Comparison of ENCODE assay signal across 8 mouse cellular contexts in the genomic region with DNA sequence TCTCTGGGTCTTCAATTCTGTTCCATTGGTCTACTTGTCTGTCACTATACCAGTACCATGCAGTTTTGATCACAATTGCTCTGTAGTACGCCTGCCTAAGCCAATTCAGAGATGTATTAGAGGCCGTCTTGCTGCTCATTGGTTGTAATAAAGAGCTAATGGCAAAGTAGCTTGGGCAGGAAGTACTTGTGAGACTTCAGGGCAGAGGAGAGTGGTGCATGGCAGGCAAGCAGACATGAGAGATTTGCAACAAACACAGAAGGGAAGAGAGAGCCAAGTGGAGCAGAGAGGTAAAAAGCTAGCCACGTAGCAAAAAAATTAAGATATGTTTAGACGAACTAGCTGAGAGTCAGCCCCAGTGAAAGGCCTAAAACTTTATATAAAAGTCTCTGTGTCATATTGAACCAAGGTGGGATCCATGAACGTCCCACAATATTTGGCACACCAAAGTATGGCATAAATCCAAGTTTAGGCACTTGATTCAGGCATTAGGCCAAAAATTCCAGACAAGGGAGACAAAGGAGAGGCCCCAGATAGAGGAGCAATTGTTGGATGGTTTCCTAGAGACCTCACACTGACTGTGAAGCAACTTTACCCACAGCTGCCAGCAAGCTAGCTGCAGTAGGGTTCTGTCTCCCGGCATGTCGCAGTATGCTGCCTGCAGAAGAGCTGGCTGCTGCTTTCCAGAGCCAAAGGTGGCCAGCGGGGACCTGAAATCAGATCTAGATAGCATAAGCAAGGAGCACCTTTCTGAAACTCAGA. TPM values are rescaled to one million over a fixed set of nuclear protein-coding genes. Genes with fewer than 3 reads are reported as not detected.
DNase-seq lines count a peak whose midpoint lies in the region; ATAC-seq and TF ChIP-seq lines count a peak whose summit lies in the region.

No protein-coding gene starts in this region.

- H3K9ac ChIP-seq in heart, embryonic 14.5 days (ENCODE audit: low read length) = no peak overlapping the region
- H3K9ac ChIP-seq in lung, postnatal 0 days (replicated peaks; ENCODE audit: low read depth) = no peak overlapping the region

- TF ChIP-seq CTCF in lung, postnatal 0 days (IDR thresholded peaks at IDR 0.05) = no peak

- H3K27ac ChIP-seq in heart, embryonic 10.5 days = no peak overlapping the region
- H3K27ac ChIP-seq in heart, embryonic 14.5 days (replicated peaks in 1 of 2; ENCODE audit: control insufficient read depth in 1 of 2, insufficient read depth in 1 of 2, low read depth in 2 of 2, low read length in 2 of 2) = peak overlapping the region; percentile 23 to 68
- H3K27ac ChIP-seq in lung, postnatal 0 days (ENCODE audit: low read length) = no peak overlapping the region

- ATAC-seq in heart, embryonic 14.5 days (ENCODE audit: insufficient number of reproducible peaks, insufficient read depth, low FRiP score, low read depth) = peak; percentile 83
- ATAC-seq in lung, postnatal 0 days = peak; percentile 60
- ATAC-seq in granulocyte monocyte progenitor cell, adult 5-6 weeks (replicated peaks; ENCODE audit: poor library complexity, severe bottlenecking) = no peak

- no peak for TF ChIP-seq EP300 in lung, postnatal 0 days (IDR thresholded peaks at IDR 0.05)

- H3K9me3 ChIP-seq in heart, embryonic 10.5 days = no peaks in the 10 kb centered on the region
- no peaks in the 10 kb centered on the region for H3K9me3 ChIP-seq in heart, embryonic 14.5 days (ENCODE audit: control insufficient read depth, low read length)
- no peaks in the 10 kb centered on the region for H3K9me3 ChIP-seq in lung, postnatal 0 days (ENCODE audit: low read length)

- H3K36me3 ChIP-seq in heart, embryonic 10.5 days = no peaks in the 10 kb centered on the region
- no peaks in the 10 kb centered on the region for H3K36me3 ChIP-seq in heart, embryonic 14.5 days (ENCODE audit: control insufficient read depth, insufficient read depth, low read length)
- no peaks in the 10 kb centered on the region for H3K36me3 ChIP-seq in lung, postnatal 0 days (ENCODE audit: insufficient read depth, low read length)

- no peaks in the 10 kb centered on the region for H3K4me1 ChIP-seq in heart, embryonic 10.5 days
- H3K4me1 ChIP-seq in heart, embryonic 14.5 days (ENCODE audit: control insufficient read depth in 2 of 2, insufficient read depth in 2 of 2, low read length in 2 of 2) = no peaks in the 10 kb centered on the region
- peaks cover 4% of the 10 kb centered on the region; the same call in 1 of the 2 replicates for H3K4me1 ChIP-seq in lung, postnatal 0 days (ENCODE audit: insufficient read depth, low read depth, low read length)

- DNase-seq in heart, adult 11 months = peak; percentile 96
- DNase-seq in heart, embryonic 10.5 days (ENCODE audit: low spot score) = no peak
- peak; percentile 43 for DNase-seq in brain, embryonic 18.5 days (ENCODE audit: low read depth, low spot score)
- DNase-seq in lung, postnatal 0 days (ENCODE audit: low spot score) = peak; percentile 66
- no peak for DNase-seq in thymus, postnatal 10 days (ENCODE audit: low spot score in 2 of 2)
- no peak for DNase-seq in adrenal gland, adult 18-20 months (ENCODE audit: low spot score in 2 of 2)

- WGBS in heart, embryonic 10.5 days = 67% methylated on average over 8 of the region's 8 CpGs
- WGBS in heart, embryonic 14.5 days = 32% methylated on average over 8 of the region's 8 CpGs
- 24% methylated on average over 8 of the region's 8 CpGs for WGBS in lung, postnatal 0 days

- H3K27me3 ChIP-seq in heart, embryonic 10.5 days (ENCODE audit: insufficient read depth, poor library complexity, severe bottlenecking) = no peaks in the 10 kb centered on the region
- no peaks in the 10 kb centered on the region for H3K27me3 ChIP-seq in heart, embryonic 14.5 days (ENCODE audit: control insufficient read depth, insufficient read depth, low read length)
- no peaks in the 10 kb centered on the region for H3K27me3 ChIP-seq in lung, postnatal 0 days (replicated peaks; ENCODE audit: insufficient read depth, low read length)

- no peak overlapping the region for H3K4me3 ChIP-seq in heart, embryonic 10.5 days
- H3K4me3 ChIP-seq in heart, embryonic 14.5 days (ENCODE audit: control insufficient read depth in 1 of 2, insufficient read depth in 1 of 2, low read depth in 1 of 2, low read length in 2 of 2) = no peak overlapping the region
- no peak overlapping the region for H3K4me3 ChIP-seq in lung, postnatal 0 days (ENCODE audit: low read depth, low read length)

- H3K4me2 ChIP-seq in heart, embryonic 14.5 days (ENCODE audit: low read length) = peak overlapping the region; percentile 55
- H3K4me2 ChIP-seq in lung, postnatal 0 days (replicated peaks; ENCODE audit: low read depth, low read length) = no peak overlapping the region

RNA-seq across cellular contexts. Expression of a gene that starts 14.5 kb away (rescaled TPM):
- not detected in 2 replicates for polyA plus RNA-seq in heart, embryonic 10.5 days (2016; fragmentation: Nextera tagmentation; extraction: Ambion mirVana)
- 0.51 and 0.82 TPM in 2 replicates for polyA plus RNA-seq in heart, embryonic 14.5 days (2014; fragmentation: Nextera tagmentation; extraction: Ambion mirVana)
- 0.11 TPM in 1 of 2 replicates, not detected in the other for polyA plus RNA-seq in lung, postnatal 0 days (2015; fragmentation: Nextera tagmentation; extraction: Ambion mirVana)
- not detected in 2 replicates for total RNA-seq in granulocyte monocyte progenitor cell, adult 5-6 weeks (2014; fragmentation: Nextera tagmentation)
- not detected in 2 replicates for total RNA-seq in granulocyte monocyte progenitor cell, adult 5-6 weeks (2017)
- total RNA-seq in adrenal gland, adult 18-20 months (2021) = not detected

Comparison
In these comparisons a context has a peak if more than half of its experiments do, and no peak if none do; other contexts are left out.
1. DNase-seq: peak in heart, adult 11 months (single experiment), brain, embryonic 18.5 days (single experiment) and lung, postnatal 0 days (single experiment); none in heart, embryonic 10.5 days (single experiment), thymus, postnatal 10 days (0 of 2) and adrenal gland, adult 18-20 months (0 of 2).
2. H3K27ac ChIP-seq: peak in heart, embryonic 14.5 days (2 of 2); none in heart, embryonic 10.5 days (single experiment) and lung, postnatal 0 days (single experiment).